Mouse (Mus musculus) midbrain, postnatal 0 days (tissue): ENCODE results near the gene Phb2. TPM values are rescaled to one million over a fixed set of nuclear protein-coding genes. Genes with fewer than 3 reads are reported as not detected.

Experiments
- ATAC-seq: fragments of 200-750 bp; cut with Nextera tagmentation; 2 replicates; pipeline ENCODE4 v1.8.0; 2017; ENCODE audit warnings: moderate number of reproducible peaks, mild to moderate bottlenecking, moderate TSS enrichment, moderate library complexity; ENCODE audit not compliant: low FRiP score
- DNase-seq: peaks from one replicate; pipeline ENCODE4 v3.0.0-alpha.2; 2015; ENCODE audit warnings: low spot score
- H3K27ac ChIP-seq: fragments of 300-500 bp; sonication (generic); 2 replicates; pipeline ENCODE4 v1.5.1; 2014; ENCODE audit warnings: low read depth, mild to moderate bottlenecking, low read length, mixed read lengths
- H3K27me3 ChIP-seq: fragments of 300-500 bp; sonication (generic); 2 replicates; pipeline ENCODE4 v1.6.1; 2014; ENCODE audit warnings: low read length, control low read depth, mixed read lengths; ENCODE audit not compliant: insufficient read depth
- H3K36me3 ChIP-seq: fragments of 300-500 bp; sonication (generic); 2 replicates; pipeline ENCODE4 v1.6.1; 2014; ENCODE audit warnings: low read length, control low read depth, mixed read lengths; ENCODE audit not compliant: insufficient read depth
- H3K4me1 ChIP-seq: fragments of 300-500 bp; sonication (generic); 2 replicates; pipeline ENCODE4 v1.6.1; 2014; ENCODE audit warnings: mild to moderate bottlenecking, control low read depth, antibody characterized with exemption, low read length, mixed read lengths; ENCODE audit not compliant: insufficient read depth
- H3K4me2 ChIP-seq: fragments of 300-500 bp; sonication (generic); 2 replicates; pipeline ENCODE4 v1.6.1; 2014; ENCODE audit warnings: low read depth, mild to moderate bottlenecking, low read length, mixed read lengths; ENCODE audit not compliant: poor library complexity, severe bottlenecking
- H3K4me3 ChIP-seq: fragments of 300-500 bp; sonication (generic); 2 replicates; pipeline ENCODE4 v1.5.1; 2014; ENCODE audit warnings: low read depth, mild to moderate bottlenecking, low read length, moderate library complexity
- H3K9ac ChIP-seq: fragments of 300-500 bp; sonication (generic); replicated peaks from 2 replicates; pipeline ENCODE4 v1.6.1; 2014; ENCODE audit warnings: mild to moderate bottlenecking, low read length, moderate library complexity, mixed read lengths; ENCODE audit not compliant: poor library complexity, severe bottlenecking
- H3K9me3 ChIP-seq: fragments of 300-500 bp; sonication (generic); 2 replicates; pipeline ENCODE4 v1.6.1; 2016; ENCODE audit warnings: low read length, control low read depth
- CTCF ChIP-seq: IDR thresholded peaks from 2 replicates; pipeline ENCODE4 v1.5.1; 2016; ENCODE audit warnings: antibody characterized with exemption, mild to moderate bottlenecking
- WGBS: fragments of 180-500 bp; shearing (Covaris S2); extraction: QIAGEN DNeasy Blood & Tissue Kit; methylation state at CpG from one replicate; pipeline ENCODE4 v1.1.7; 2014; 5-methylcytosine and 5-hydroxymethylcytosine counted together
- polyA plus RNA-seq: library from polyadenylated mRNA; unstranded; fragments of >200 nt; fragmentation: Nextera tagmentation; extraction: Ambion mirVana; gene quantifications from 2 replicates; pipeline ENCODE4 v1.2.1, GENCODE M21; 2015
- total RNA-seq: library from RNA; depleted of rRNA; stranded (reverse); fragments of >200 nt; gene quantifications from 2 replicates; pipeline ENCODE4 v1.2.3, GENCODE M21; 2014

Gene Phb2
- total and polyA plus RNA-seq, 2 experiments from 2014 or later = 230 to 265 TPM

DNA sequence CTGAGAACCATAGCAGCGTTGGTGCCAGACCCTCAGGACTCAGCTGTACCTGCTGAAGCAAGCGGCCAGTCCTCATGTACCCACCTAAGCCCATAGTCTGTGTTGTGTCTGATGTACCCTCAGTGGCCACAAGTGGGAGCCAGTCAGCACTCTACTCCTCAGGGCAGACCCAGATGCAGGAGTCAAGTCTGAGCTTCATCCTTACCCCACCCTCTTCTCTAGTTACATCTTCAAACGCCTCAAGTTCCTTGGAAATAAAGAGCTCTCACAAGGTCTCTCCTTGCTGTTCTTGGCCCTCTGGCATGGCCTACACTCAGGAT is 9.4 kb upstream of the Phb2 start:
- TF ChIP-seq CTCF = peak; percentile 88
- Histone ChIP-seq H3K9ac (no peak overlapping the region), H3K4me1 (no peaks in the 10 kb centered on the region), H3K4me3 (no peak overlapping the region), H3K4me2 (no peak overlapping the region), H3K36me3 (peaks cover 52% of the 10 kb centered on the region), H3K9me3 (no peaks in the 10 kb centered on the region), H3K27ac (no peak overlapping the region), H3K27me3 (no peaks in the 10 kb centered on the region)
- peak; percentile 68 for DNase-seq
- peak; percentile 65 for ATAC-seq
- WGBS = 52% methylated on average over 3 of the region's 3 CpGs

DNA sequence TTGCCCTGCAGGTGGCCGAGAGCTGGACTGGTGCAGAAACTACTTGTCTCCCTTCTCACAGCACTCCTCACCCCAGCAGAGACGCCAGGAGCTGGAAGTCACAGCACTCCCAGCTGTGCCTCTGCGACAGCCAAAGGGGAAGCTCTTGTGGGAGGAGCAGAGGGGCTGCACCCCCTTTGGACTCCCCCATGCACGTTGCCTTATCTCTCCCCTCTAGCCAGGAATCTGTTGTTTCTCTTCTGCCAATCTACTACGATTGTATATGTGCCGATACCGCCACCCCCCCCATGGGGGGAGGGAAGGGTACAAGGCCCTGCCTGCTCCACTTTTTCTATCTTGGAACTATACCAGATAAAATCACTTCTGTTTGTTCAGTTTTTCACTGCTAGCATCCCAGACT is 8.3 kb upstream of the Phb2 start:
- Histone ChIP-seq H3K27me3 (no peaks in the 10 kb centered on the region), H3K9me3 (no peaks in the 10 kb centered on the region), H3K36me3 (peaks cover 49% of the 10 kb centered on the region), H3K4me1 (no peaks in the 10 kb centered on the region), H3K27ac (no peak overlapping the region), H3K9ac (no peak overlapping the region), H3K4me2 (no peak overlapping the region), H3K4me3 (no peak overlapping the region)
- TF ChIP-seq CTCF = no peak
- DNase-seq (no peak), ATAC-seq (no peak)
- WGBS = 77% methylated on average over 7 of the region's 7 CpGs

DNA sequence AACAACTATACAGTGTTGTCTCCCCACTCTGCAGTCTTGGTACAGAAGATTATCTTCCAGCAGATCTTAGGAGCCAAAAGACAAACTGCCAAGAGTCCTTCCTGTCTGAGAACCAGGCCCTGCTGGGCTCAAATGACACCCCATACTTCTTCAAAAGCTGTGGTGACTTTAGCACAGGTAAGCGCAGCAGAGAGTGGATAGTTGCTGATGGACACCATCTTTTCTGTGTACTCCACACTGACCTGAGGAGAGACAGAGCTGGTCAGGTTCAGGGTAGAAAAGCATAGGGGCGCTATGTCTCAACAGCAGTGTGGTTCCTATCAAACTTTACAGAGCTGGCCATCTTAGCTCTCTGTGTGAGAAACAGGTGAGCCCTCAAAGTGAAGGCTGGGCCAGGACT is 7.7 kb upstream of the Phb2 start:
- no peaks in the 10 kb centered on the region for H3K9me3 ChIP-seq
- H3K9ac ChIP-seq = no peak overlapping the region
- H3K27ac ChIP-seq = no peak overlapping the region
- H3K4me3 ChIP-seq = no peak overlapping the region
- DNase-seq (no peak), ATAC-seq (no peak)
- no peak overlapping the region for H3K4me2 ChIP-seq
- 95% methylated on average over 2 of the region's 2 CpGs for WGBS
- peaks cover 44% of the 10 kb centered on the region for H3K36me3 ChIP-seq
- no peak for TF ChIP-seq CTCF
- H3K27me3 ChIP-seq = no peaks in the 10 kb centered on the region
- H3K4me1 ChIP-seq = no peaks in the 10 kb centered on the region

DNA sequence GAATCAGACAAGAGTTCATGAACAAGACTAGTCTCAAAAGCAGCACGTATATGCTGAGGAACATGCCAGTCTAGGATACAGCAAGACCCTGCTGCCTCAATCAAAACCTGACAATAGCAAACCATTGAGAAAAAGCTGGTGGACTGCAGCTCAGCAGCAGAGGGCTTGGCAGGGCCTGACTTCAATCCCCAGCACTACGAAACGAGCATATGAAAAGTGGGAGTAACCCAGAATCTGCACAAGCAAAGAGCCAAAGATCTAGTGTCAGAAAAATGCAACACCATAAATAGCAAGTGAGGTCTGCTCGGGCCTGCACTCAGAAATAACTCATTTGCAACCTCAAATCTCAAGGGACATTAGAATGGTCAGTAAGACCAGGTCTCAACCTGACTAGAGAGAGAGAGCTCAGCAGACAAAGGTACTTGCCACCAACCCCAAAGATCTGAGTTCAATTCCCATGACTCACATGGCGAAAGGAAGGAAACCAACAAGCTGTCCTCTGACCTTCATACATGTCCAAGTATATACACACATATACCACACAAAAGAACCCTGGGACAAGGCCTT is 6.0 kb upstream of the Phb2 start:
- DNase-seq = no peak
- H3K9ac ChIP-seq = no peak overlapping the region
- no peaks in the 10 kb centered on the region for H3K27me3 ChIP-seq
- H3K4me1 ChIP-seq = peaks cover 6% of the 10 kb centered on the region; the same call in 1 of the 2 replicates
- no peaks in the 10 kb centered on the region for H3K9me3 ChIP-seq
- WGBS = 88% methylated on average over 5 of the region's 5 CpGs
- ATAC-seq = no peak
- H3K4me2 ChIP-seq = no peak overlapping the region
- TF ChIP-seq CTCF = no peak
- H3K36me3 ChIP-seq = peaks cover 37% of the 10 kb centered on the region
- H3K27ac ChIP-seq = no peak overlapping the region
- H3K4me3 ChIP-seq = no peak overlapping the region

DNA sequence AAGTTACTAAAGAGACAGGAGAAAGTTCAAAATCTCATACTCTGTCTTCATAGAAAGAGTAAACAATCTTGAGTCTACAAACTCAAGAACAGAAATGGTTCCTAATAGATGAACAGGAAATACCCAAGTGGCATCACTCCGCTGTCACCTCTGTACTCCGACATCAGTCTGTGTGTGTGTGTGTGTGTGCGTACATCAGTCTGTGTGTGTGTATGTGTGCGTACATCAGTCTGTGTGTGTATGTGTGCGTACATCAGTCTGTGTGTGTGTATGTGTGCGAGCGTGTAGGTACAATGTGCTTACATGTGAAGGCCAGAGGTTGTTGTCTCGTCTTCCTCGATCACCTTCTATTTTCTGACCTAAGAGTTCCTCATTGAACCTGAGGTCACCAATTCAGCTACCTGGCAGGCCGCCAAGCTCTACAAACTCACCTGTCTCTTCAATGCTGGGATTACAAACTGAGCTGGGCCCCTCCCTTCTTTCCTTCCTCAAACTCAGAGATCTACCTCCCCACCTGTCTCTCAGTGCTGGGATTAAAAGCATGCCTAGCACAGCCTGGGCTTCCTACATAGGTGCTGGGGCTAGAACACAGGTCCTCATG is 3.7 kb upstream of the Phb2 start:
- no peaks in the 10 kb centered on the region for H3K9me3 ChIP-seq
- 94% methylated on average over 10 of the region's 10 CpGs for WGBS
- no peak overlapping the region for H3K27ac ChIP-seq
- H3K4me1 ChIP-seq = peaks cover 13% of the 10 kb centered on the region; the same call in 1 of the 2 replicates
- ATAC-seq = no peak
- H3K9ac ChIP-seq = no peak overlapping the region
- DNase-seq = no peak
- no peak for TF ChIP-seq CTCF
- H3K4me3 ChIP-seq = no peak overlapping the region
- no peak overlapping the region for H3K4me2 ChIP-seq
- H3K36me3 ChIP-seq = peaks cover 23% of the 10 kb centered on the region
- H3K27me3 ChIP-seq = no peaks in the 10 kb centered on the region

DNA sequence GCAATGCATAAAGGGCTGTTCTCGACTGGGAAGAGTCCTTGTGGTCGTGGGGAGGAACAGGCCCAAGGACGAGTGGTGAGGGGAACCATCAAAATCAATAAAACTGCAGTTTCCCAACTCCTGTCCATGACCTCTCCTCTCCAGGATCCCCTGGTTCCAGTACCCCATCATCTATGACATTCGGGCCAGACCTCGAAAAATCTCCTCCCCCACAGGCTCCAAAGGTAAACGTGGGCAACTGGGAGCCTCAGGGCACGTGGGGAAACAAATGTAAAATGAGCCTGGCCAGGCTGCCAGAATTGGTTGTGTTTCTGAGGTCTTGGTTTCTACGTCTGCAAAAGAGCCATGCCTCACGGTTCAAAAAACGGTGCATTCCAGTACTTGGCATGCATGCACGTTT is 782 bp downstream of the Phb2 start:
- Histone ChIP-seq H3K4me1 (peaks cover 14% of the 10 kb centered on the region; the same call in 1 of the 2 replicates), H3K9ac (peak overlapping the region; percentile 79), H3K4me2 (peak overlapping the region; percentile 93), H3K9me3 (no peaks in the 10 kb centered on the region), H3K4me3 (peak overlapping the region; percentile 79), H3K36me3 (peaks cover 21% of the 10 kb centered on the region), H3K27ac (peak overlapping the region; percentile 73), H3K27me3 (no peaks in the 10 kb centered on the region)
- no peak for TF ChIP-seq CTCF
- 23% methylated on average over 11 of the region's 11 CpGs for WGBS
- DNase-seq = no peak
- no peak for ATAC-seq
